Mouse (Mus musculus) ES-Bruce4 (cell line): Measurements from ENCODE around the gene Atp8b3. TPM values are rescaled to one million over a fixed set of nuclear protein-coding genes. Genes with fewer than 3 reads are reported as not detected.

Experiments used
- H3K27ac ChIP-seq: 2 replicates; pipeline ENCODE4 v1.5.1; 2012; ENCODE audit warnings: low read length, inconsistent platforms; ENCODE audit not compliant: insufficient read depth
- H3K27me3 ChIP-seq: 2 replicates; pipeline ENCODE4 v1.6.1; 2012; ENCODE audit warnings: mild to moderate bottlenecking, low read length, inconsistent platforms; ENCODE audit not compliant: control insufficient read depth, poor library complexity, insufficient read depth, severe bottlenecking
- H3K36me3 ChIP-seq: 2 replicates; pipeline ENCODE4 v1.6.1; 2012; ENCODE audit warnings: inconsistent platforms, mild to moderate bottlenecking, low read length, moderate library complexity; ENCODE audit not compliant: control insufficient read depth, poor library complexity, insufficient read depth, severe bottlenecking
- H3K4me1 ChIP-seq: one replicate; pipeline ENCODE4 v1.8.1; 2011; ENCODE audit warnings: low read length; ENCODE audit not compliant: control insufficient read depth, insufficient read depth
- H3K4me3 ChIP-seq: 2 replicates; pipeline ENCODE4 v1.5.1; 2011; ENCODE audit warnings: low read depth, mild to moderate bottlenecking, low read length
- H3K9ac ChIP-seq: 2 replicates; pipeline ENCODE4 v1.6.1; 2012; ENCODE audit warnings: low read depth, mild to moderate bottlenecking, inconsistent platforms; ENCODE audit not compliant: poor library complexity, severe bottlenecking
- H3K9me3 ChIP-seq: replicated peaks from 2 replicates; pipeline ENCODE4 v1.6.1; 2012; ENCODE audit warnings: mild to moderate bottlenecking, low read length, inconsistent platforms; ENCODE audit not compliant: control insufficient read depth, poor library complexity, insufficient read depth, severe bottlenecking
- CTCF ChIP-seq: IDR thresholded peaks from one replicate; pipeline ENCODE4 v1.8.1; 2011; ENCODE audit warnings: low read depth, low read length
- EP300 ChIP-seq: IDR thresholded peaks from 2 replicates; pipeline ENCODE4 v1.6.1; 2011; ENCODE audit warnings: low read depth, low read length; ENCODE audit not compliant: insufficient read depth
- POLR2A ChIP-seq: IDR thresholded peaks from one replicate; pipeline ENCODE4 v1.8.1; 2011; ENCODE audit warnings: low read length; ENCODE audit not compliant: insufficient read depth
- polyA plus RNA-seq: library from polyadenylated mRNA; stranded (reverse); fragments of >200 nt; gene quantifications from 2 replicates; pipeline ENCODE4 v1.2.4, GENCODE M21; 2011; ENCODE audit warnings: low read depth; ENCODE audit not compliant: missing spikeins, insufficient read depth, insufficient read length

The Atp8b3 gene
- polyA plus RNA-seq, result 1.2 and 1.6 TPM in 2 replicates

DNA sequence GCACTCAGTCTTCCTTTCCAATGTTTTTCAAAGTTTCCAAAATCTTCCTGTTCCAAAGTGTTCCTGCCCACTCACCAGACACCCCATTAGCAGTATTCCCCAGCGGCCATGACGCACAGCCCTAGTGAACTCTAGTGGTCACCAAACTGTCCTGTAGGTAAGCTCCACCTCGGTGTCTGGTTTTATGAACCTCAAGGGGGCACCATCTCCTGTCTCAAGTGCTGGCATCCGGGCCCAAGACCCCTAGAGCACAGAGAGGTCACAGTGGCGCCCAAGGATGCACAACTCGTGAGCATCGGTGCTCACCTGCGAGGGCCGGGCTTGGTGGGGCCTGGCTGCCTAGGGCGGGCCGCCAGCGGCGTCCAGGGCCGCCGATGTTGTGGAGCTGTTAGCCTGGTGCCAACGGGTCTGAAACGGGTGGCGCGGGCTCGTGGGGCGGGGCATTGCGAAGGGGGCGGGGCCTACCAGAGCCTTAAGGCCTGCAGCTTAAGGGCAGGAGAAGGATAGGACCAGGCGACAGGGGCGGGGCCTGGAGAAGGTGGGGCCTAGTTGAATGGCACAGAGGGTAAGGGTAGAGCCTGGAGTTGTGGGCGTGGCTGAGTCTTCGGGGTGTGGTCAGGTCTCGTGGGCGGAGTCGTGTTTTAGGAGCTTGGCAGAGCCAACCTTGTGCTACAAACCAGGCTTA lies at the start of gene Atp8b3:
Gene Atp8b3, minus strand, starts transcription at position 415 of the 685 bp plus-strand sequence.
- Histone ChIP-seq H3K27me3 (no peaks in the 10 kb centered on the region), H3K4me1 (no peaks in the 10 kb centered on the region), H3K27ac (peak within 1 kb of the TSS; percentile 53; the same call in 1 of the 2 replicates), H3K4me3 (peak within 1 kb of the TSS; percentile 60), H3K9me3 (no peaks in the 10 kb centered on the region), H3K9ac (peak within 1 kb of the TSS; percentile 77), H3K36me3 (peaks cover 10% of the 10 kb centered on the region)
- TF ChIP-seq CTCF (peak; percentile 46), EP300 (no peak), POLR2A (no peak)

DNA sequence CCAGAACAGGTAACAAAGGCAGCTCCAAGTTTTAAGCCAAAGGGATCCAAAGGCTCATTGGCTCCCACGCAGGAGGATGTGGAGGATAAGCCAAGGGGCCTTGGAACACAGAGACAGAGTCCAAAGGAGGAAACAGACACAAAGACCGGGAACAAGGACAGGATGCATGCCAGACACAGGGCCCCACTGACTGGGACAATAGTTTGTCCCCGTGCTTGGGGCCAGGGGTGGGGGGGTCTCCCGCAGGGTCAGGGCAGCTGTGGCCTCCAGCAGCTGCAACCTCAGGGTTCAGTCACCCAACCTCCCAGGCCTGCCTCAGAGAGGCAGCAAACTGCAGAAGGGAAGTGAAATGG lies 48.4 kb upstream of the Atp8b3 start:
- TF ChIP-seq EP300 (no peak), CTCF (no peak), POLR2A (no peak)
- Histone ChIP-seq H3K4me1 (peaks cover 6% of the 10 kb centered on the region), H3K27ac (no peak overlapping the region), H3K36me3 (no peaks in the 10 kb centered on the region), H3K27me3 (no peaks in the 10 kb centered on the region), H3K4me3 (no peak overlapping the region), H3K9ac (no peak overlapping the region), H3K9me3 (no peaks in the 10 kb centered on the region)

DNA sequence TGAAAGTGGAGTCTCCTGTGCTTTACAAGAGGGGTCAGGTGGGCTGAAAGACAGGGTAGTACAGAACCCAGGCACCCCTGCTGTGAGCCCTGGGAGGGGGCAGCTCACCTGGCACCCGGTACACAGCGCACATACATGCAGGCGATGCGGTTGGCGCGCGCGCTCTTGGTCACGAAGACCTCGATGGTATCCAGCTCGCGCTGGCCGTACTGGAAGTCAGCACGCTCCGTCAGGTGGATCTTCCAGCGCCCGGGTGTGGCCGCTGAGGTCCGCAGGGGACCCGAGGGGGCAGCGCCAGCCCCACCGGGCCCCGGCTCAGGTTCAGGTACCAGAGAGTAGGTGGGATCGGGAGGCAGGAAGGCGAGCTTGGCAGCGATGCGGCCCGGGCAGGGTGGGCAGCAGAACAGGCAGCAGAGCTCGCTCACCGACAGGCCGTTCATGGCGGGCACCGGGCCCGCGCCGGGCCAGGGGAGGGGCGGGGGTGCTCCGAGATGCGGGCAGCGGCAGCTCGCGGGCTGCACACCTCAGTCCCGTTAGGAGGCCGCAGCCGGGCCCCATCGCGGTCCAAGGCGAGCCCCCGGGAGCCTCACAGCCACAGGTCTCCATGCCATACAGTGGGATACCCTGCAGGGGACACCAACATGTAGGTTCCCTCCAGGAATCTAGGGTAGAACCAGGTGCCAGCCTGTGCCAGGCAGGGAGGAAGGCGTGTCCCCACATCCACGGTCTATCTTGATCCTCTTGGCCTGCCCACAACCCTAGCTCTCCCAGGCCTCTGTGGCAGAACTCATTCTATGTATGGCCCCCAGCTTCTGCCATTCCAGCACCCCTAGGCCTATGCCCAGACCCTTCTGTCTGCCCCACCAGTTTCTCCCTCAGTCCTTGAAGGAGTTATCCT lies 47.7 kb upstream of the Atp8b3 start:
- TF ChIP-seq EP300 (no peak), CTCF (no peak), POLR2A (no peak)
- H3K27ac ChIP-seq, result no peak overlapping the region

DNA sequence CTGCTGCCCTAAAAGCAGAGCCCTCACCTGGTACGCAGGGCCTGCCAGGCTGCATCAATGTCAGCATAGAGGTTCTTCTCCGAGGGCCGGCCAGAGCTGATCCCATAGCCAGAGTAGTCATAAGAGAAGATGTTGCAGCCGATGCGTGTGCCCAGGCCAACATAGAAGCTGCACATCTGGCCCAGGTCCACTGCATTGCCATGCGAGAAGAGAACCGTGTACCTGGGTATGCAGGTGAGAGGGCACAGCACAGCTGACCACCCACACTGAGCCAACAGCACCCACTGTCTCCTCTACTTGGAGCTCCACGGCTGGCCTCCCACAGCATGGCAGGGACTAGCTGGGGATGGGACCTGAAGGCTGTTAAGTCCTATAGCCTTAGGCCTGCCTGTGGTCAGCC lies 46.7 kb upstream of the Atp8b3 start:
- Histone ChIP-seq H3K4me1 (peaks cover 6% of the 10 kb centered on the region), H3K27ac (no peak overlapping the region), H3K9ac (no peak overlapping the region), H3K27me3 (no peaks in the 10 kb centered on the region), H3K9me3 (no peaks in the 10 kb centered on the region), H3K4me3 (no peak overlapping the region), H3K36me3 (no peaks in the 10 kb centered on the region)
- TF ChIP-seq POLR2A (no peak), CTCF (no peak), EP300 (no peak)

More for the DNA sequence above, 47.7 kb upstream of the Atp8b3 start:
- no peaks in the 10 kb centered on the region for H3K36me3 ChIP-seq
- H3K27me3 ChIP-seq, result no peaks in the 10 kb centered on the region
- H3K9ac ChIP-seq, result peak overlapping the region; percentile 30; the same call in 1 of the 2 replicates
- 0 out of 2 replicates have a peak overlapping the region, but pooled peaks have one; percentile 6 for H3K4me3 ChIP-seq
- H3K4me1 ChIP-seq, result peaks cover 6% of the 10 kb centered on the region
- no peaks in the 10 kb centered on the region for H3K9me3 ChIP-seq

DNA sequence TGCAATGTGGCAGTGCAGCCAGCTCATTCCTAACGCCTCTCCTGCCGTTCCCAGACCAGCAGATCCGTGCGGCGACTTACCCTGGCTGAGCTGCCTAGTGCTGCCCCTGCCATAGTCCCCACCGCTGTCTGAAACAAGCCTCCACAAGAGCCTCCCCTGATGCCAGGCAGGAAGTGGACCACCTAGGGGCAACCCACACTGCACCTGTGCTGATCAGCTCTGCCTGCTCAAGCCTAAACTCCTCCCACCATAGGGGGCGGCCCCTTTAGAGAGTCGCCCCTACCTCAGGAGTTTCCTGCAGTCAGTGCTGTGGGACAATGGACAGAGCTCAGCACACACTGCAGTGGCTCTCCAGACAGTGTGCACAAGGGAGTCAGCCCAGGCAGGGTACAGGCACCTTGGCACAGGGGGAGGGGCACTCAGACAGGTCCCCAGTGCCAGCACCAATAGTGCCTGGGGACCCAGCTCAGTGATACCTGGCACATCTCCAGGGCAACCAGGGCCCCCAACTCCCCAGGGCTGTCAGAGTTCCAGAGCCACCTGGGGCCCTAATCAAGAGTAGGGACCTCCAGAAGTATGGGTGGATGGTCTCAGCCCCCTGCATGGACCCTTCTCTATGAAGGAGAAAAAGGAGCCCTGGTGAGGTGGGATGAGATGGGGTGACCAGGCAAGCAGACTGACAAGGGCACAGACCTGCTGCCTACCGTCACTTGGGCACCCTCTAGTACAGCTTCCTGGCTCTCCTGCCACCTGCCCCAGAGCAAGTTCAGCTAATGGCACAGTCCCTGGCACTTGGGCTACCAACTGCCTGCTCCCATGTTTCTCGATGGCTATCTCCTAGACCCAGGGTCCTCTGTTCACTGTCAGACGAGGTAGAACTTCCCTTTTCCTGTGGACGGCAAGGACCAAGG lies 46.0 kb upstream of the Atp8b3 start:
- no peak overlapping the region for H3K27ac ChIP-seq
- H3K36me3 ChIP-seq, result no peaks in the 10 kb centered on the region
- H3K4me1 ChIP-seq, result peaks cover 6% of the 10 kb centered on the region
- no peaks in the 10 kb centered on the region for H3K9me3 ChIP-seq
- H3K4me3 ChIP-seq, result 0 out of 2 replicates have a peak overlapping the region, but pooled peaks have one; percentile 8
- no peaks in the 10 kb centered on the region for H3K27me3 ChIP-seq
- TF ChIP-seq CTCF (no peak), POLR2A (no peak), EP300 (no peak)
- H3K9ac ChIP-seq, result no peak overlapping the region
